Mouse (Mus musculus): Measurements from ENCODE around the gene Cracr2b. TPM values are rescaled to one million over a fixed set of nuclear protein-coding genes. Genes with fewer than 3 reads are reported as not detected.

Cracr2b gene
- total and polyA plus RNA-seq, 3 experiments: 15.4 to 35.0 (median 19.4) TPM

DNA sequence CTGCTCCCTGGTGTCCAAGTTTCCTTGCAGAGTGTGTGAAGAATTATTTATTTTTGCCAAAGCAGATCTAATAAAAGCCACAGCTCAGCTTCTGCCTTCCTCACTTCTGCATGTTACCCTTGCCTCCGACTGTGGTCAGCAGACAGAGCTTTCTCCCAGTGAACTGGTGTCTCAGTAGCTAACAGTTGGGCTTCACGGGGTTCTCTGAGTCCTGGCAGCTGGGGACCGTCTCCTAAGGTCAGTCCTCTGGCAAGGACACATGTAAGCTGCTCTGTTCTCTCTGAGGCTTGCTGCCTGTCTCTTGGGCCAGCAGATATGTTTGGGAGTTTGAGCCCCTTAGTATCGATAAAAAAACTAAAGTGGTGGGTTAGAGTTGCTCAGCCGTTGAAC lies 898 bp upstream of the Cracr2b start:
- H3K27ac ChIP-seq: peak overlapping the region; percentile 97
- no peak for TF ChIP-seq POLR2A (IDR thresholded peaks at IDR 0.05; ENCODE audit: insufficient read depth, low read depth, low read length)
- no peak for TF ChIP-seq EP300 (IDR thresholded peaks at IDR 0.05; ENCODE audit: insufficient read depth, low read depth, low read length)
- no peak for TF ChIP-seq CTCF (IDR thresholded peaks at IDR 0.05)
- H3K36me3 ChIP-seq (ENCODE audit: control insufficient read depth, insufficient read depth, low read length): peaks cover 5% of the 10 kb centered on the region; the same call in 1 of the 2 replicates
- WGBS: 49% methylated on average over 5 of the region's 5 CpGs
- no peaks in the 10 kb centered on the region; the same call in 1 of the 2 replicates for H3K79me2 ChIP-seq (replicated peaks; ENCODE audit: control insufficient read depth, insufficient read depth, low read length)
- intact Hi-C loops (cut with DNase I): no loop called here
- H3K27me3 ChIP-seq (ENCODE audit: control insufficient read depth, insufficient read depth, low read length): no peaks in the 10 kb centered on the region
- DNase-seq: peak in 1 of 2 experiments; percentile 38
- H3K4me1 ChIP-seq (ENCODE audit: control insufficient read depth, insufficient read depth, low read length): peaks cover 26% of the 10 kb centered on the region
- H3K9ac ChIP-seq (ENCODE audit: low read depth, low read length): no peak overlapping the region
- H3K4me3 ChIP-seq: no peak overlapping the region

DNA sequence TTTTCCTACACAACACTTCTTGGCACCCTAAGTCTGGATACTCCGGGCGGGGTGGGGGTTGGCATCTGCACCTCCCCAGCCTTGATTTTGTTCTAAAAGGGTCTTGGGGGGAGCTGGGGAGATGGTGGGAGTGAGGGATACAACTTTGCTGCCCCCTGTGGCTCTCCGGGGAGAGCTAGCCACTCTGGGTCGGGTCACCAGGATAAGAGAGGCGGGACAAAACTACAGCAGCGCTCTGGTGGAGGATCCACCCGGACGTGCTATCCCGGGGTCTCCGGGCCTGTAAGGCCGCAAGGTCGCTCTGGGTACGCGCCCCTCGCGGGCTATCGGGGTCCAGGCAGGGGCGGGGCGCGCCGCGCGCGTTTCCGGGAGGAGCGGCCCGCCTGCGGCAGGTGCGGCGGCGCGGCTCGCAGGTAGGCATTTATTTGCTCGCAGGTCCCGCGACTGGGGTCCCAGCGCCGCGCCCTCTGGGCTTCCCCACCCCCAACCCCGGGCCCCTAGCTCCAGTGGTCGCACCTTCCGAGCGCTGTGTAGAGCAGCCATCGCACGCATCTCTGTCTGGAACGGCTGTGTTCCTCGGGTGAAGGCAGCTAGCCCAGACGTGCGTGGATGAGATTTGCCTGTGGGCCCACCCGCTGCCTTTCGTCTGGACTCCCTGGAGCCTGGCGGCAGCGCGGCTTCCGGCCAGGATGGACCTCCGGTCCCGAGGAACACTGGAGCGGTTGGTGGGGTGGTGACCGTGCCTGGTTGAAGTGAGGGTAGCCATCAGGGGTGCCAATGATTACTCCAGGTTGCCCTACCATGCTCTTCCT lies 833 bp downstream of the Cracr2b start:
- Histone ChIP-seq H3K27me3 (ENCODE audit: control insufficient read depth, insufficient read depth, low read length) (no peaks in the 10 kb centered on the region), H3K4me3 (peak overlapping the region; percentile 83), H3K9ac (ENCODE audit: low read depth, low read length) (peak overlapping the region; percentile 88), H3K79me2 (replicated peaks; ENCODE audit: control insufficient read depth, insufficient read depth, low read length) (no peaks in the 10 kb centered on the region; the same call in 1 of the 2 replicates), H3K36me3 (ENCODE audit: control insufficient read depth, insufficient read depth, low read length) (peaks cover 5% of the 10 kb centered on the region; the same call in 1 of the 2 replicates), H3K27ac (peak overlapping the region; percentile 97), H3K4me1 (ENCODE audit: control insufficient read depth, insufficient read depth, low read length) (peaks cover 29% of the 10 kb centered on the region)
- intact Hi-C loops (cut with DNase I): no loop called here
- peak in 1 of 2 experiments; percentile 72 for DNase-seq
- 1% methylated on average over 59 of the region's 59 CpGs for WGBS
- TF ChIP-seq CTCF (IDR thresholded peaks at IDR 0.05) (peak; percentile 61), POLR2A (IDR thresholded peaks at IDR 0.05; ENCODE audit: insufficient read depth, low read depth, low read length) (no peak; the same call in none of the 2 replicates)

DNA sequence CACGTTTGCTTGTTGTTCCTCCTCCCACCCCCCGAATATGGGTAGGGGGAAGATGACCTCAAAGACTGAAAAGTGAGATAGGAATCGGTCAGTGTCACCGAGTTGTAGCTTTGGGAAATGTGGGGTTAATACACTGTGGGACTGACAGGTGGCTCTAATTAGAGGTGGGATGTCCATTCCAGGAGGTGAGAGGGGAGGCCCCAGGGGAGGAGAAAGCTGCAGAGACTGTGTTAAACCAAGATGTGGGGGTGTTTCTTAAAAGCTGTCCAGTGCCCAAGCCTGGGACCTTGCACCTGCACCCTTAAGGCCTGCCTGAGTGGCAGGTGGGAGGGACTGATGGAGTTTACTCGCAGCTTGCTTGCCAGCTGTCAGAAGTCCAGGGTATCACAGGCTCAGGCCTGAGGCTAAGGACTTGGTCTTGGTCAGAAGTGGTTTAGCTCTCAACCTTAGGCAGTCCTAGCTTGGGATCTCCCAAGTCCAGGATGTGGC lies 1.5 kb downstream of the Cracr2b start:
- peak overlapping the region; percentile 97 for H3K27ac ChIP-seq
- intact Hi-C loops (cut with DNase I): no loop called here
- H3K4me3 ChIP-seq: peak overlapping the region; percentile 83
- H3K79me2 ChIP-seq (replicated peaks; ENCODE audit: control insufficient read depth, insufficient read depth, low read length): no peaks in the 10 kb centered on the region; the same call in 1 of the 2 replicates
- TF ChIP-seq POLR2A (IDR thresholded peaks at IDR 0.05; ENCODE audit: insufficient read depth, low read depth, low read length) (no peak), CTCF (IDR thresholded peaks at IDR 0.05) (no peak)
- no peaks in the 10 kb centered on the region for H3K27me3 ChIP-seq (ENCODE audit: control insufficient read depth, insufficient read depth, low read length)
- WGBS: 16% methylated on average over 5 of the region's 5 CpGs
- peak in 1 of 2 experiments; percentile 63 for DNase-seq
- H3K4me1 ChIP-seq (ENCODE audit: control insufficient read depth, insufficient read depth, low read length): peaks cover 27% of the 10 kb centered on the region
- H3K9ac ChIP-seq (ENCODE audit: low read depth, low read length): peak overlapping the region; percentile 88
- peaks cover 5% of the 10 kb centered on the region; the same call in 1 of the 2 replicates for H3K36me3 ChIP-seq (ENCODE audit: control insufficient read depth, insufficient read depth, low read length)

DNA sequence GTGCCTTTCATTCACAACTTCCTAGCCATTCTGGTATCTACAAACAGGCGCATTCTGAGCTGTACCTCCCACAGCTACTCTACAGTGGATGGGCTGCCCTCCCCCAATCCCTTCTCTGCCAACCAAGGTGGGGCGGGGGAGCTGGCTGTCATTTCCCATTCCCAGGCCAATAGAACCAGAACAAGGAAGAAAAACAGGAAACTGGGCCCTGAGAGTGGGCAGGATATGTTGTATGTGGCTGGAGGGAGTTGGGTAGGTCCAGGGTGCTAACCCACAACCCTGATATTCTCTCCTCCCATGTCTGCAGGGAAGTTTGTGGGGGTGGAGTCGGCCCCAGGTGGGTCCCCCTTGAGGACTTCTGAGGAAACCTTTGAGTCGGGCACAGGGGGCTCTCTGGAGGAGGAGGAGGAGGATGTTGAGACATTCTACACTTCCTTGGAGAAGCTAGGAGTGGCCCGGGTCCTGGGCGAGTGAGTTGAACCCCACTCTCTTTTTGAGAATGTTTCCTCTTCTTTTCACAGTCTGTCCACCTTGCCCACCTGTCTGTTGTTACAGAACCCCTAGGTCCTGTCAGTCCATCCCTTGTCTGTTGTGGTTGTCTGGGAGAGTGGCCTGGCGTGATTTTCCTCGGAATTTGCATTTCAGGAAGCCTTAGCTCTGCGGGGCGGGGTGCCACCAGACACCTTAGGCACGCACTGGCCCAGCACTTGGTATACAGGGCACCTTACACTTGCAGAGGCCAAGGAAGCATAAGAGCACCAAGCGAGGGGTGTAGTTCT lies 3.1 kb downstream of the Cracr2b start:
- peak overlapping the region; percentile 97 for H3K27ac ChIP-seq

DNA sequence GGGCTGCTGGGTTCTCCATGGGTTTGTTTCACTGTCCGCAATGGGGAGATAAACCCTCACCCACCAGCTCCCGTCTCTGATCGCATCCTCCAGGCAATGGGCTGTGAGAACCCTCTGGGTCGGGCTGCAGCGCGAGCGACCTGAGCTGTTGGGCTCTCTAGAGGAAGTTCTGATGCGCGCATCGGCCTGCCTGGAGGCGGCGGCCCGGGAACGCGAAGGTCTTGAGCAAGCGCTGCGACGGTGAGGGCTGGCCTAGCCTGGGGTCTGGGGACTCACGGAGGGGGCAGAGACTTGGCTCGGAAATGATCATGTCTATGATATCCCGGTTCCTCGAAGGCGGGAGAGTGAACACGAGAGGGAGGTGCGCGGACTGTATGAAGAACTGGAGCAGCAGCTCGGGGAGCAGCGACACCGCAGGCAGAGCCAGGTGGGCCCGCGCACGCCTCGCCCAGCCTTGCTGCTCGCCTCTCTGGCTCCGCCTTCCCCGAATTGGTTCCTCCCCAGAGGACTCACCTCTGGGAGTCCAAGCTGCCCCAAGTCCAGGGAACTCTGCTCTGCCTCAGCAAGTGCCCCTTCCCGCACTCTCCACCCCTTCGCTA lies 3.8 kb downstream of the Cracr2b start:
- peaks cover 32% of the 10 kb centered on the region for H3K4me1 ChIP-seq (ENCODE audit: control insufficient read depth, insufficient read depth, low read length)
- peak overlapping the region; percentile 52 for H3K4me3 ChIP-seq
- no peaks in the 10 kb centered on the region; the same call in 1 of the 2 replicates for H3K79me2 ChIP-seq (replicated peaks; ENCODE audit: control insufficient read depth, insufficient read depth, low read length)
- TF ChIP-seq EP300 (IDR thresholded peaks at IDR 0.05; ENCODE audit: insufficient read depth, low read depth, low read length) (no peak), POLR2A (IDR thresholded peaks at IDR 0.05; ENCODE audit: insufficient read depth, low read depth, low read length) (0 out of 2 replicates have a peak, but pooled peaks have one; percentile 31), CTCF (IDR thresholded peaks at IDR 0.05) (no peak)
- peaks cover 2% of the 10 kb centered on the region; the same call in 1 of the 2 replicates for H3K36me3 ChIP-seq (ENCODE audit: control insufficient read depth, insufficient read depth, low read length)
- WGBS: 31% methylated on average over 38 of the region's 38 CpGs
- peak overlapping the region; percentile 75 for H3K9ac ChIP-seq (ENCODE audit: low read depth, low read length)
- peak in 1 of 2 experiments; percentile 62 for DNase-seq
- peak overlapping the region; percentile 97 for H3K27ac ChIP-seq
- intact Hi-C loops (cut with DNase I): no loop called here
- no peaks in the 10 kb centered on the region for H3K27me3 ChIP-seq (ENCODE audit: control insufficient read depth, insufficient read depth, low read length)

More for the DNA sequence above, 3.1 kb downstream of the Cracr2b start:
- peaks cover 2% of the 10 kb centered on the region; the same call in 1 of the 2 replicates for H3K36me3 ChIP-seq (ENCODE audit: control insufficient read depth, insufficient read depth, low read length)
- H3K9ac ChIP-seq (ENCODE audit: low read depth, low read length): peak overlapping the region; percentile 75
- H3K27me3 ChIP-seq (ENCODE audit: control insufficient read depth, insufficient read depth, low read length): no peaks in the 10 kb centered on the region
- DNase-seq: peak; percentile 81 to 86
- peak; percentile 91 for TF ChIP-seq POLR2A (IDR thresholded peaks at IDR 0.05; ENCODE audit: insufficient read depth, low read depth, low read length)
- no peak for TF ChIP-seq CTCF (IDR thresholded peaks at IDR 0.05)
- peak; percentile 90; the same call in 1 of the 2 replicates for TF ChIP-seq EP300 (IDR thresholded peaks at IDR 0.05; ENCODE audit: insufficient read depth, low read depth, low read length)
- intact Hi-C loops (cut with DNase I): no loop called here
- no peaks in the 10 kb centered on the region; the same call in 1 of the 2 replicates for H3K79me2 ChIP-seq (replicated peaks; ENCODE audit: control insufficient read depth, insufficient read depth, low read length)
- H3K4me1 ChIP-seq (ENCODE audit: control insufficient read depth, insufficient read depth, low read length): peaks cover 28% of the 10 kb centered on the region
- H3K4me3 ChIP-seq: peak overlapping the region; percentile 83
- WGBS: 41% methylated on average over 12 of the region's 12 CpGs
